In genomic region chr7:137320320-137320719, GRCm38 (mm10) we compare ENCODE assay signal across 17 mouse cellular contexts. TPM values are rescaled to one million over a fixed set of nuclear protein-coding genes. Genes with fewer than 3 reads are reported as not detected.
DNase-seq lines count a peak whose midpoint lies in the region; ATAC-seq lines count a peak whose summit lies in the region.
"Had no signal": no experiment of that assay in that cellular context is flagged by ENCODE, and none has a peak within 500 bp of the region (broad histone marks: within the 10 kb centered on the region; RNA-seq: fewer than 3 reads in every experiment).

No protein-coding gene starts in this region.

- no peak overlapping the region for H3K9ac ChIP-seq in forebrain, embryonic 16.5 days (replicated peaks; ENCODE audit: low read depth, low read length)
- H3K9ac ChIP-seq in hindbrain, embryonic 13.5 days = peak overlapping the region; percentile 74
- peak overlapping the region; percentile 75 for H3K9ac ChIP-seq in neural tube, embryonic 13.5 days
- H3K9ac ChIP-seq: forebrain, postnatal 0 days; heart, embryonic 15.5 days; intestine, embryonic 15.5 days; liver, embryonic 15.5 days had no signal

- H3K36me3 ChIP-seq in forebrain, embryonic 10.5 days (replicated peaks) = no peaks in the 10 kb centered on the region
- H3K36me3 ChIP-seq in forebrain, embryonic 16.5 days (ENCODE audit: control insufficient read depth, insufficient read depth) = no peaks in the 10 kb centered on the region
- no peaks in the 10 kb centered on the region for H3K36me3 ChIP-seq in hindbrain, embryonic 13.5 days
- H3K36me3 ChIP-seq in midbrain, embryonic 10.5 days = no peaks in the 10 kb centered on the region
- H3K36me3 ChIP-seq in neural tube, embryonic 13.5 days = no peaks in the 10 kb centered on the region
- H3K36me3 ChIP-seq: heart, embryonic 15.5 days; intestine, embryonic 15.5 days; liver, embryonic 15.5 days had no signal

- peak; percentile 50 for DNase-seq in forebrain, embryonic 10.5 days (ENCODE audit: extremely low spot score, low spot score)
- peak; percentile 34 for DNase-seq in midbrain, embryonic 10.5 days (ENCODE audit: low spot score)
- DNase-seq in adrenal gland, postnatal 25 days = no peak
- DNase-seq in adipocyte (ENCODE audit: low spot score) = no peak
- no peak for DNase-seq in adrenal gland, adult 18-20 months (ENCODE audit: low spot score in 2 of 2)
- DNase-seq: cerebellum, adult 18-20 months; forebrain, postnatal 0 days; gastrocnemius, postnatal 14 days; kidney, postnatal 14 days; lung, postnatal 36 days had no signal

- under 1% methylated on average over 11 of the region's 11 CpGs for WGBS in forebrain, embryonic 10.5 days
- WGBS in forebrain, embryonic 16.5 days = 2% methylated on average over 11 of the region's 11 CpGs
- whole genome bisulfite sequencing in hindbrain, embryonic 13.5 days = 3% methylated on average over 11 of the region's 11 CpGs
- 1% methylated on average over 11 of the region's 11 CpGs for WGBS in midbrain, embryonic 10.5 days
- WGBS in neural tube, embryonic 13.5 days = 2% methylated on average over 11 of the region's 11 CpGs

- H3K4me1 ChIP-seq in forebrain, embryonic 10.5 days = peaks cover 71% of the 10 kb centered on the region
- peaks cover 40% of the 10 kb centered on the region for H3K4me1 ChIP-seq in forebrain, embryonic 16.5 days (replicated peaks; ENCODE audit: control insufficient read depth, insufficient read depth, low read length)
- peaks cover 74% of the 10 kb centered on the region for H3K4me1 ChIP-seq in hindbrain, embryonic 13.5 days (replicated peaks)
- peaks cover 76% of the 10 kb centered on the region for H3K4me1 ChIP-seq in midbrain, embryonic 10.5 days
- peaks cover 78% of the 10 kb centered on the region for H3K4me1 ChIP-seq in neural tube, embryonic 13.5 days (replicated peaks)

- H3K27ac ChIP-seq in forebrain, embryonic 10.5 days = no peak overlapping the region
- no peak overlapping the region for H3K27ac ChIP-seq in forebrain, embryonic 16.5 days (ENCODE audit: low read length)
- peak overlapping the region; percentile 70 for H3K27ac ChIP-seq in hindbrain, embryonic 13.5 days
- H3K27ac ChIP-seq in midbrain, embryonic 10.5 days (replicated peaks) = no peak overlapping the region
- peak overlapping the region; percentile 86 for H3K27ac ChIP-seq in neural tube, embryonic 13.5 days (replicated peaks)
- H3K27ac ChIP-seq: heart, embryonic 15.5 days; intestine, embryonic 15.5 days; left cerebral cortex, adult 2 months; liver, embryonic 15.5 days had no signal

- ATAC-seq in forebrain, embryonic 16.5 days = no peak
- ATAC-seq in hindbrain, embryonic 13.5 days (ENCODE audit: low FRiP score) = no peak
- ATAC-seq in neural tube, embryonic 13.5 days (ENCODE audit: low read depth) = no peak
- ATAC-seq: forebrain, postnatal 0 days; intestine, embryonic 15.5 days had no signal

- no peak overlapping the region for H3K4me2 ChIP-seq in forebrain, embryonic 16.5 days (ENCODE audit: low read length)
- peak overlapping the region; percentile 77 for H3K4me2 ChIP-seq in hindbrain, embryonic 13.5 days
- H3K4me2 ChIP-seq in neural tube, embryonic 13.5 days = peak overlapping the region; percentile 76
- H3K4me2 ChIP-seq: liver, embryonic 15.5 days had no signal

- no peak overlapping the region for H3K4me3 ChIP-seq in forebrain, embryonic 10.5 days
- H3K4me3 ChIP-seq in forebrain, embryonic 16.5 days (replicated peaks; ENCODE audit: low read length) = no peak overlapping the region
- peak overlapping the region; percentile 52 for H3K4me3 ChIP-seq in hindbrain, embryonic 13.5 days
- peak overlapping the region; percentile 34 for H3K4me3 ChIP-seq in midbrain, embryonic 10.5 days
- peak overlapping the region; percentile 88 for H3K4me3 ChIP-seq in neural tube, embryonic 13.5 days
- H3K4me3 ChIP-seq: left cerebral cortex, adult 2 months; liver, embryonic 15.5 days had no signal

- no peaks in the 10 kb centered on the region for H3K9me3 ChIP-seq in forebrain, embryonic 10.5 days
- no peaks in the 10 kb centered on the region for H3K9me3 ChIP-seq in forebrain, embryonic 16.5 days (ENCODE audit: control insufficient read depth, low read length)
- no peaks in the 10 kb centered on the region for H3K9me3 ChIP-seq in hindbrain, embryonic 13.5 days
- no peaks in the 10 kb centered on the region for H3K9me3 ChIP-seq in midbrain, embryonic 10.5 days (replicated peaks)
- no peaks in the 10 kb centered on the region for H3K9me3 ChIP-seq in neural tube, embryonic 13.5 days
- H3K9me3 ChIP-seq: heart, embryonic 15.5 days; intestine, embryonic 15.5 days; liver, embryonic 15.5 days had no signal

- H3K27me3 ChIP-seq in forebrain, embryonic 10.5 days (ENCODE audit: poor library complexity, severe bottlenecking) = peaks cover 100% of the 10 kb centered on the region
- peaks cover 88% of the 10 kb centered on the region for H3K27me3 ChIP-seq in forebrain, embryonic 16.5 days (replicated peaks; ENCODE audit: control insufficient read depth, insufficient read depth, low read length)
- H3K27me3 ChIP-seq in hindbrain, embryonic 13.5 days = peaks cover 87% of the 10 kb centered on the region
- H3K27me3 ChIP-seq in midbrain, embryonic 10.5 days (ENCODE audit: low read depth, poor library complexity, severe bottlenecking) = peaks cover 100% of the 10 kb centered on the region
- H3K27me3 ChIP-seq in neural tube, embryonic 13.5 days = peaks cover 80% of the 10 kb centered on the region

RNA-seq across cellular contexts. Expression of gene Ebf3, which starts 6.1 kb away (rescaled TPM):
- polyA plus RNA-seq in forebrain, embryonic 10.5 days (2016; fragmentation: Nextera tagmentation; extraction: Ambion mirVana) = 1.3 TPM in 2 replicates
- 0.72 and 0.73 TPM in 2 replicates for polyA plus RNA-seq in forebrain, embryonic 16.5 days (2015; fragmentation: Nextera tagmentation; extraction: Ambion mirVana)
- 22.2 and 27.7 TPM in 2 replicates for polyA plus RNA-seq in hindbrain, embryonic 13.5 days (2015; fragmentation: Nextera tagmentation; extraction: Ambion mirVana)
- 3.2 and 5.4 TPM in 2 replicates for polyA plus RNA-seq in midbrain, embryonic 10.5 days (2016; fragmentation: Nextera tagmentation; extraction: Ambion mirVana)
- polyA plus RNA-seq in neural tube, embryonic 13.5 days (2015; fragmentation: Nextera tagmentation; extraction: Ambion mirVana) = 23.9 and 24.1 TPM in 2 replicates
- total RNA-seq in adrenal gland, postnatal 25 days (2021) = 4.8 and 7.3 TPM in 2 replicates
- total RNA-seq in adrenal gland, adult 18-20 months (2021) = 10 to 100 TPM in 1 of 2 experiments, 1 to 10 TPM in 1; 2.6 to 12.3 TPM

Comparison
In these comparisons a context has a peak if more than half of its experiments do, and no peak if none do; other contexts are left out.
1. DNase-seq: peak in forebrain, embryonic 10.5 days (single experiment) and midbrain, embryonic 10.5 days (single experiment); none in adrenal gland, postnatal 25 days (single experiment), adipocyte (single experiment) and adrenal gland, adult 18-20 months (0 of 2).
2. H3K27ac ChIP-seq: peak in hindbrain, embryonic 13.5 days (single experiment) and neural tube, embryonic 13.5 days (single experiment); none in forebrain, embryonic 10.5 days (single experiment), forebrain, embryonic 16.5 days (single experiment) and midbrain, embryonic 10.5 days (single experiment).
3. H3K4me3 ChIP-seq: peak in hindbrain, embryonic 13.5 days (single experiment), midbrain, embryonic 10.5 days (single experiment) and neural tube, embryonic 13.5 days (single experiment); none in forebrain, embryonic 10.5 days (single experiment) and forebrain, embryonic 16.5 days (single experiment).